Comparison of ENCODE assay signal across 8 mouse cellular contexts in genomic region chr4:22835381-22836123, GRCm38 (mm10).
DNase-seq lines count a peak whose midpoint lies in the region; ATAC-seq lines count a peak whose summit lies in the region.

No protein-coding gene starts in this region.

- 5% methylated on average over 9 of the region's 9 CpGs for WGBS in embryonic facial prominence, embryonic 11.5 days
- 6% methylated on average over 9 of the region's 9 CpGs for WGBS in hindbrain, embryonic 12.5 days
- 2% methylated on average over 9 of the region's 9 CpGs for WGBS in midbrain, embryonic 16.5 days
- WGBS in liver, embryonic 11.5 days = 29% methylated on average over 9 of the region's 9 CpGs

- H3K4me2 ChIP-seq in embryonic facial prominence, embryonic 11.5 days (ENCODE audit: low read depth, low read length) = peak overlapping the region; percentile 16
- H3K4me2 ChIP-seq in hindbrain, embryonic 12.5 days (replicated peaks) = peak overlapping the region; percentile 46
- peak overlapping the region; percentile 57 for H3K4me2 ChIP-seq in midbrain, embryonic 16.5 days (ENCODE audit: low read length)
- H3K4me2 ChIP-seq in liver, embryonic 11.5 days = no peak overlapping the region

- 0 out of 2 replicates have a peak overlapping the region, but pooled peaks have one; percentile 1 for H3K9ac ChIP-seq in embryonic facial prominence, embryonic 11.5 days (replicated peaks; ENCODE audit: low read length)
- peak overlapping the region; percentile 32; the same call in 1 of the 2 replicates for H3K9ac ChIP-seq in hindbrain, embryonic 12.5 days
- peak overlapping the region; percentile 48; the same call in 1 of the 2 replicates for H3K9ac ChIP-seq in midbrain, embryonic 16.5 days (ENCODE audit: low read depth, low read length)
- H3K9ac ChIP-seq in liver, embryonic 11.5 days (ENCODE audit: low read depth, low read length) = no peak overlapping the region

- no peaks in the 10 kb centered on the region for H3K27me3 ChIP-seq in embryonic facial prominence, embryonic 11.5 days (ENCODE audit: control insufficient read depth, insufficient read depth, low read length)
- H3K27me3 ChIP-seq in hindbrain, embryonic 12.5 days = no peaks in the 10 kb centered on the region
- no peaks in the 10 kb centered on the region for H3K27me3 ChIP-seq in midbrain, embryonic 16.5 days (ENCODE audit: control insufficient read depth, insufficient read depth, low read depth, low read length)
- H3K27me3 ChIP-seq in liver, embryonic 11.5 days (replicated peaks; ENCODE audit: control insufficient read depth, insufficient read depth, low read length) = no peaks in the 10 kb centered on the region

- no peaks in the 10 kb centered on the region for H3K36me3 ChIP-seq in embryonic facial prominence, embryonic 11.5 days (replicated peaks; ENCODE audit: control insufficient read depth, insufficient read depth, low read depth, low read length)
- no peaks in the 10 kb centered on the region for H3K36me3 ChIP-seq in hindbrain, embryonic 12.5 days
- H3K36me3 ChIP-seq in midbrain, embryonic 16.5 days (ENCODE audit: control insufficient read depth, insufficient read depth, low read length) = no peaks in the 10 kb centered on the region
- no peaks in the 10 kb centered on the region for H3K36me3 ChIP-seq in liver, embryonic 11.5 days (ENCODE audit: control insufficient read depth, insufficient read depth, low read length)

- intact Hi-C loops in gastrocnemius, postnatal 14 days (cut with DNase I; ENCODE audit: low total_unique reads) = no loop called here

- H3K4me3 ChIP-seq in embryonic facial prominence, embryonic 11.5 days (ENCODE audit: low read depth, low read length) = no peak overlapping the region
- peak overlapping the region; percentile 16 for H3K4me3 ChIP-seq in hindbrain, embryonic 12.5 days
- H3K4me3 ChIP-seq in midbrain, embryonic 16.5 days (ENCODE audit: low read depth, low read length) = peak overlapping the region; percentile 26
- H3K4me3 ChIP-seq in liver, embryonic 11.5 days (ENCODE audit: low read depth, low read length) = no peak overlapping the region

- no peak overlapping the region for H3K27ac ChIP-seq in embryonic facial prominence, embryonic 11.5 days (replicated peaks; ENCODE audit: low read depth, low read length)
- peak overlapping the region; percentile 89 for H3K27ac ChIP-seq in hindbrain, embryonic 12.5 days
- peak overlapping the region; percentile 64 for H3K27ac ChIP-seq in midbrain, embryonic 16.5 days (ENCODE audit: low read length)
- no peak overlapping the region for H3K27ac ChIP-seq in liver, embryonic 11.5 days (ENCODE audit: low read depth, low read length)

- ATAC-seq in embryonic facial prominence, embryonic 11.5 days (replicated peaks; ENCODE audit: insufficient number of reproducible peaks, low FRiP score, low TSS enrichment, low read depth) = peak; percentile 89
- ATAC-seq in hindbrain, embryonic 12.5 days (ENCODE audit: low FRiP score) = peak; percentile 92
- ATAC-seq in midbrain, embryonic 16.5 days = peak; percentile 88
- no peak for ATAC-seq in liver, embryonic 11.5 days (replicated peaks; ENCODE audit: low FRiP score)

- H3K9me3 ChIP-seq in embryonic facial prominence, embryonic 11.5 days (replicated peaks; ENCODE audit: control insufficient read depth, low read length) = no peaks in the 10 kb centered on the region
- H3K9me3 ChIP-seq in hindbrain, embryonic 12.5 days (replicated peaks) = no peaks in the 10 kb centered on the region
- H3K9me3 ChIP-seq in midbrain, embryonic 16.5 days (replicated peaks; ENCODE audit: control insufficient read depth, low read length, poor library complexity, severe bottlenecking) = 0 out of 2 replicates have a peak, but pooled peaks cover 2% of the 10 kb centered on the region
- no peaks in the 10 kb centered on the region for H3K9me3 ChIP-seq in liver, embryonic 11.5 days (ENCODE audit: control insufficient read depth, low read length)

- H3K4me1 ChIP-seq in embryonic facial prominence, embryonic 11.5 days (ENCODE audit: control insufficient read depth, insufficient read depth, low read length) = no peaks in the 10 kb centered on the region
- H3K4me1 ChIP-seq in hindbrain, embryonic 12.5 days = peaks cover 18% of the 10 kb centered on the region
- peaks cover 8% of the 10 kb centered on the region for H3K4me1 ChIP-seq in midbrain, embryonic 16.5 days (ENCODE audit: control insufficient read depth, insufficient read depth, low read length)
- no peaks in the 10 kb centered on the region for H3K4me1 ChIP-seq in liver, embryonic 11.5 days (replicated peaks; ENCODE audit: control insufficient read depth, insufficient read depth, low read length)

- DNase-seq in gastrocnemius, postnatal 14 days = peak; percentile 7
- DNase-seq in gastrocnemius, adult 18-20 months (ENCODE audit: low spot score) = no peak
- DNase-seq in embryonic facial prominence, embryonic 11.5 days (ENCODE audit: low spot score) = peak; percentile 63
- no peak for DNase-seq in liver, embryonic 11.5 days (ENCODE audit: low spot score)
- DNase-seq in kidney, adult 8-10 months = no peak
- no peak for DNase-seq in right cerebral cortex, adult 2 months (ENCODE audit: low spot score in 2 of 2)

Comparison
In these comparisons a context has a peak if more than half of its experiments do, and no peak if none do; other contexts are left out.
1. DNase-seq: peak in gastrocnemius, postnatal 14 days (single experiment) and embryonic facial prominence, embryonic 11.5 days (single experiment); none in gastrocnemius, adult 18-20 months (single experiment), liver, embryonic 11.5 days (single experiment), kidney, adult 8-10 months (0 of 2) and right cerebral cortex, adult 2 months (0 of 2).
2. H3K27ac ChIP-seq: peak in hindbrain, embryonic 12.5 days (single experiment) and midbrain, embryonic 16.5 days (single experiment); none in embryonic facial prominence, embryonic 11.5 days (single experiment) and liver, embryonic 11.5 days (single experiment).
3. H3K4me3 ChIP-seq: peak in hindbrain, embryonic 12.5 days (single experiment) and midbrain, embryonic 16.5 days (single experiment); none in embryonic facial prominence, embryonic 11.5 days (single experiment) and liver, embryonic 11.5 days (single experiment).